Mouse (Mus musculus) leukemia stem cell, adult 10-12 weeks (primary cell): ENCODE measurements around the gene Gm8334. TPM values are rescaled to one million over a fixed set of nuclear protein-coding genes. Genes with fewer than 3 reads are reported as not detected.

Experiments used
- polyA plus RNA-seq: library from polyadenylated mRNA; stranded (reverse); fragments of >175 nt; gene quantifications from 2 replicates; pipeline ENCODE4 v1.2.3, GENCODE M21; 2012; ENCODE audit warnings: low replicate concordance

The Gm8334 gene
- not detected in 2 replicates for polyA plus RNA-seq

DNA sequence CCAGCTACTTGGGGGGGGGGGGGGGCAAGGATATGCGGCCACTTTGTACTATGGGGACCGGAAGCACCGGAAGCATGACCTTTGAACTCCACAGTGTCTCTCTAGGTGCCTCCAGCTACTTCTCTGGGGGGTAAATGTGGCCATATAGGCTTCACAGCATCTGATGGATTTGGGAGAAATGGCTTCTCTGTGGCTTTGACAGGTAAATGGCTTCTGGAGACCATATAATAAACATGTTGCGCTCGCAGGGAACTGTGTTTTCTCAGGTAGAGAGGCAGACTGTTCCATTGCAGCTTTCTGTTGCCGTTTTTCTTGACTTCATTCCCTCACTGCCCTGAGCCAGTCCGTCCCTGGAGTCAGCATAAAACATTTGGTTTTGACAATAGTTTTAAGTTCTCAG lies at the start of gene Gm8334:
Gene Gm8334 (minus strand): TSS at position 101 of the 400 bp plus-strand sequence.

GRCm38 (mm10) chrX:148663298-148663697 lies 48.3 kb upstream of the Gm8334 start, which contains the start of gene Gm15127:
Gene Gm15127 (plus strand): TSS chrX:148663598.

Other genes starting within 250 kb of the Gm8334 start
- not detected in 2 replicates for gene Gm15114, start 126.2 kb downstream of the Gm8334 start, polyA plus RNA-seq
- gene Gm15127, start 48.4 kb upstream of the Gm8334 start, polyA plus RNA-seq: not detected in 2 replicates
- not detected in 2 replicates for gene Luzp4, start 242.5 kb upstream of the Gm8334 start, polyA plus RNA-seq